Mouse (Mus musculus) erythroblast, embryonic 14.5 days (primary cell): ENCODE data around the gene Arpc2. TPM values are rescaled to one million over a fixed set of nuclear protein-coding genes. Genes with fewer than 3 reads are reported as not detected.

Source experiments
- H3K27me3 ChIP-seq: 2 replicates; pipeline ENCODE4 v1.6.1; 2012; ENCODE audit warnings: inconsistent platforms; ENCODE audit not compliant: control insufficient read depth
- H3K36me3 ChIP-seq: 2 replicates; pipeline ENCODE4 v1.6.1; 2012; ENCODE audit warnings: mild to moderate bottlenecking, inconsistent platforms; ENCODE audit not compliant: control insufficient read depth
- H3K4me1 ChIP-seq: 2 replicates; pipeline ENCODE4 v1.6.1; 2012; ENCODE audit warnings: inconsistent platforms; ENCODE audit not compliant: control insufficient read depth
- H3K4me3 ChIP-seq: replicated peaks from 2 replicates; pipeline ENCODE3; 2012; ENCODE audit warnings: moderate library complexity, mild to moderate bottlenecking, inconsistent platforms
- H3K9me3 ChIP-seq: 2 replicates; pipeline ENCODE4 v1.6.1; 2012; ENCODE audit warnings: low read length, inconsistent platforms, mixed read lengths; ENCODE audit not compliant: control insufficient read depth
- GATA1 ChIP-seq: IDR thresholded peaks from 2 replicates; pipeline ENCODE4 v1.6.1; 2012; ENCODE audit warnings: low read length, inconsistent platforms, mixed read lengths
- TAL1 ChIP-seq: IDR thresholded peaks from 3 replicates; pipeline ENCODE4 v1.6.1; 2012; ENCODE audit warnings: low read length, inconsistent platforms, mixed read lengths
- polyA plus RNA-seq: library from polyadenylated mRNA; stranded (reverse); fragments of >175 nt; gene quantifications from 2 replicates; pipeline ENCODE4 v1.2.3, GENCODE M21; 2012

Gene Arpc2
- polyA plus RNA-seq, 1 experiment = 7.8 TPM

DNA sequence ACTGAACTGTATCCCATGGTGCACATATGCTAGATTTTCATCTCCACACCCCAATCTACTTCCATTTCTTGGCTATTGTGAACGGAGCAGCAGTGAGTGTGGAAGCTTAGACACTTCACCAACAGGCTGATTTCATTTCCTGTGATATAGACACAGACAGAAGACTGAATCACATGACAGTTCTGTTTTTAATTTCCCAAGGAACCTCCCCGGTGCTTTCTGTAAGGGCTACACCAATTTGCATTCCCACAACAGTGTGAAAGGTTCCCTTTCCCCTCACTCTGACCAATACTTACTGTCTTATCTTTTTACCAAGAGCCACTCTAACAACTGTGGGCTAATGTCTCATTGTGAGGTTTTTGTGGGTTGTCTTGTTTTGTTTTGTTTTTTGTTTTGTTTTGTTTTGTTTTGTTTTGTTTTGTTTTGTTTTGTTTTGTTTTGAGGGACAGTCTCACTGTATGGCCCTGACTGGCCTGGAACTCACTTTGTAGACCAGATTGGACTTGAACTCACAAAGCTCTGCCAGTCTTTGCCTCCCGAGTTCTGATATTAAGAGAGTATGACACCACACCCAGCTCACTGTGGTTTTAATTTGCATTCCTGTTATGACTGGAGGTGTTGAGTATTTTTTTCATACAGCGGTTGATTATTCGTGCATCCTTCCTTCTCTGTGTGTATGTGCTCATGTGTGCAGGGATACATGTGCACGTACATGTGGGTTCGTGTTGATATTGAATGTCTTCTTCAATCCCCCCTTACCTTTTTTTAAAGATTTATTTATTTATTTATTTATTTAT lies 34.6 kb upstream of the Arpc2 start:
- no peaks in the 10 kb centered on the region for H3K36me3 ChIP-seq
- no peak overlapping the region for H3K4me3 ChIP-seq
- H3K9me3 ChIP-seq = no peaks in the 10 kb centered on the region
- peaks cover 3% of the 10 kb centered on the region; the same call in 1 of the 2 replicates for H3K27me3 ChIP-seq
- TF ChIP-seq TAL1 = no peak
- TF ChIP-seq GATA1 = no peak
- peaks cover 2% of the 10 kb centered on the region for H3K4me1 ChIP-seq

DNA sequence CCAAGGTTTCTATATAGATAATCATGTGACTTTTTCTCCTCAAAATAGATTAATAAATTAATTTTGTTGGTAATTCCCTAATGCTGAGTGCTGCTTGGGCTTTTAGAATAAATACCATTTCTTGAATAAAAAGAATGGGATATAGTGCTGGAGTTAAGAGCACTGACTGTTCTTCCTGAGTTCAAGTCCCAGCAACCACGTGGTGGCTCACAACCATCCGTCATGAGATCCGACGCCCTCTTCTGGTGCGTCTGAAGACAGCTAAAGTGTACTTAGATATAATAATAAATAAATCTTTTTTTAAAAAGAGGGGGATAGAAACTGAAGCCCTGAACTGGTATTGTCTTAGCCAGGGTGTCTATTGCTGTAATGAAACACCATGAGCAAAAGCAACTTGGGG lies 32.4 kb upstream of the Arpc2 start:
- TF ChIP-seq GATA1 (no peak), TAL1 (no peak)
- Histone ChIP-seq H3K27me3 (no peaks in the 10 kb centered on the region), H3K36me3 (no peaks in the 10 kb centered on the region), H3K4me3 (no peak overlapping the region), H3K4me1 (peaks cover 2% of the 10 kb centered on the region; the same call in 1 of the 2 replicates), H3K9me3 (no peaks in the 10 kb centered on the region)

DNA sequence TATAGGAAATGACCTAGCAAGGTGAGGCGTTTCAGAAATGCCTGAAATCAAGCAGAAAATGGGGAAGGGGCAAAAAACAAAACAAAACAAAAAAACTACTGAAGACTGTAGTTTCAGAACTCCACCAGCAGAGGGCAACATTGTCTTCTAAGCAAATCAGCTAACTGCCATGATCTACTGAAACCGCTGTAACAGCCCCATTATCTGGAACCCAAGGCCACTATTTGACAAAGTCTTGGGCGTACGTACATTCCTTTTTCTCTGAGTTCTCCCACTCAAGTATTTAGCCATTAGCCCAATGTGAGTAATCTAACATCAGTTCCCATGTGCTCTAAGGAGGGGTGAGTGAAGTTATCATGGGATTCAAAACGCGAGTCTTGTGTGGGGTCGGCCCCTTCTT lies 30.0 kb upstream of the Arpc2 start:
- Histone ChIP-seq H3K9me3 (no peaks in the 10 kb centered on the region), H3K27me3 (no peaks in the 10 kb centered on the region), H3K4me1 (peaks cover 2% of the 10 kb centered on the region; the same call in 1 of the 2 replicates), H3K4me3 (no peak overlapping the region), H3K36me3 (no peaks in the 10 kb centered on the region)
- TF ChIP-seq GATA1 (no peak), TAL1 (no peak)

DNA sequence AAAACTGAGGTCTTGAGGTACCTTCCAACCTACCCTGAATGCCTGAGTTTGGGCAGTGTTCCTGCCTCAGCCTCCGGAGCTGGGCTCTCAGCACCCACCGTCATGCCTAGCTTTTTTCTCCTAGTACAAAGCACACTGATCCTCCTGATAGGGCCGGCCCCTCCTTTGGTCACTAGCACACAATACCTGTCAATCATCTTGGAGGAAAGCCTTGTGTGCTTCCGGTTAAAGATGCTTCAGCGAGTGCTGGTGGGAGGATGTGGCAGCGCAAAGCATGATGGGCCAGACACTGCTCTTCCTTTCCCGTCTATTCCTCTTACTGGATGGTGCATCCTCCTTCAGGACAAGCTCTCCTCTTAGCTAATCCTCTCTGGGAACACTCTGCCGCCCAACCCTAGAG lies 29.2 kb upstream of the Arpc2 start:
- no peaks in the 10 kb centered on the region for H3K36me3 ChIP-seq
- H3K4me3 ChIP-seq = no peak overlapping the region
- no peaks in the 10 kb centered on the region for H3K27me3 ChIP-seq
- no peak for TF ChIP-seq GATA1
- no peak for TF ChIP-seq TAL1
- peaks cover 2% of the 10 kb centered on the region; the same call in 1 of the 2 replicates for H3K4me1 ChIP-seq
- H3K9me3 ChIP-seq = no peaks in the 10 kb centered on the region

DNA sequence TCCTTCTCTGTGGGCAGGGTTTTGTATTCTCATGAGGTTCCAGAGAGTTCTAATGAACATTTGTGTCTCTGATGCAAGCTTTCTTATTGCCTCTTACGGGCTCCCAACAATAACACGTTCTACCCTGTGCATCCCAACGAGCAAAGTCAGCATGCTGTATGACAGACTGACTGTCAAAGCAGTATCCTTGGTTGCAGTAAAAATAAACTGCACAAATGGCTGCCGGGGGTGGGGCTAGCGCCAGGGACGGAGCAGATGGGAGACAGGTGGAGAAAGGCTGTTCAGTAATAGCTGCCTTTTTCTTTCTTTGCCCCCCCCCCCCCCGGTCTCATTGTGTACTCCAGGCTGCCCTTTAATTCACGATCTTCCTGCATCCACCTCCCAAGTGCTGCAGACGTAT lies 28.0 kb upstream of the Arpc2 start:
- Histone ChIP-seq H3K36me3 (no peaks in the 10 kb centered on the region), H3K27me3 (no peaks in the 10 kb centered on the region), H3K9me3 (no peaks in the 10 kb centered on the region), H3K4me3 (no peak overlapping the region), H3K4me1 (peaks cover 2% of the 10 kb centered on the region; the same call in 1 of the 2 replicates)
- TF ChIP-seq TAL1 (no peak), GATA1 (no peak)

DNA sequence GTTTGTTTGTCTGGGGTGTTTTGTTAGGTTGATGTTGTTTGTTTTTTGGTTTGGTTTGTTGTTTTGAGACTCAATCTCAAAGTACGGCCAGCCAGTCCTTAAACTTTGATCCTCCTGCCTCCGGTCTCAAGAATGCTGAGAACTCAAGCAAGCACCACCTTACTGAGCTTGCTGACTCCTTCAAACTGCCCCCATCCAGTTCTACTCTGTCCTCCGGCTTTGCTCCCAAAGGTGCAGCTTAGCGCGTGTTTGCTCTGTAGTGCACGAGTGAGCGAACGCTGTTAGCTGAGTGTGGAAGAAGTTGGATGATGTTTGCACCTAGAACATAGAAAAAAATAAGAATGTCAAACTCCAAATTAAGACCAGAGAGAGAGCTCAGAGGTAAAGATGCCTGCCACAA lies 26.9 kb upstream of the Arpc2 start:
- H3K4me1 ChIP-seq = peaks cover 2% of the 10 kb centered on the region; the same call in 1 of the 2 replicates
- H3K4me3 ChIP-seq = no peak overlapping the region
- H3K27me3 ChIP-seq = no peaks in the 10 kb centered on the region
- H3K9me3 ChIP-seq = no peaks in the 10 kb centered on the region
- H3K36me3 ChIP-seq = no peaks in the 10 kb centered on the region
- no peak for TF ChIP-seq TAL1
- no peak for TF ChIP-seq GATA1

DNA sequence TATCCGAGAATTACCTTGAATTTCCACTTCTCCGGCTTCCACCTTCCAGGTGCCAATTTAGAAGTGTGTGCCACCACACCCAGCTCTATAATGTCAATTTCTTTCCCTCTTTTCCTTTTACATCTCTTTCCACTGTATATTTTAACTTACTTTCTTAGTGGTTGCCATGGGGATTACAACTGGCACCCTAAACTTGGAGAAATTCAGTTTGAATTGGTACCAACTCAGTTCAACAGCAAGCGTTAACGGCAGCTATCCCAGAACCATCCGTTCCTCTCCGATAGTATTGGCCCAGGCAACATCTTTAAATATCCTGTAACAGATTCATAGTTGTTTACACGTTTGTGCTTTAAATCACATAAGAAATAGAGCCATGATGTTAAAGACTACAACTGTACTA lies 16.0 kb upstream of the Arpc2 start:
- TF ChIP-seq TAL1 = no peak

DNA sequence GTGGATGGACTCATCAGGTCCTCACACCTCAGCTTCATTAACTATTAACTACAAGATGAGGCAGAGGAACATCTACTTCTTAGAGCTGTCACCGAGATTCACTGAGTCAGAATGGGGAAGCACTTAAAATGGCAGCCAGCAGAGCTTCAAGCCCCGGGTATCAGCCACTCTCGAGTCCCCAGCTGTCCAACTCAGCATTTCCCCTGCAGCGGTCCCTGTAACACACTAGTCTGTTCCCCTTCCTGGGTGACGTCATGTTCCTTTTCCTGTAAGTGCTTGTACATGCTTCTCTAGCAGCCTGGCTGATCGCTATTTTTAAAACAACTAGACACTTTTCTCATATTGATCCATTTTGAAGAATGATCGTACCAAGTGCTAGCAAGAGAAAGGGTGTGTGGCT lies 8.6 kb upstream of the Arpc2 start:
- no peak for TF ChIP-seq TAL1
- TF ChIP-seq GATA1 = no peak
- Histone ChIP-seq H3K36me3 (no peaks in the 10 kb centered on the region), H3K9me3 (no peaks in the 10 kb centered on the region), H3K4me3 (no peak overlapping the region), H3K27me3 (no peaks in the 10 kb centered on the region), H3K4me1 (peaks cover 8% of the 10 kb centered on the region)

More for the DNA sequence above, 16.0 kb upstream of the Arpc2 start:
- Histone ChIP-seq H3K27me3 (no peaks in the 10 kb centered on the region), H3K36me3 (no peaks in the 10 kb centered on the region), H3K4me3 (no peak overlapping the region), H3K4me1 (no peaks in the 10 kb centered on the region), H3K9me3 (no peaks in the 10 kb centered on the region)

DNA sequence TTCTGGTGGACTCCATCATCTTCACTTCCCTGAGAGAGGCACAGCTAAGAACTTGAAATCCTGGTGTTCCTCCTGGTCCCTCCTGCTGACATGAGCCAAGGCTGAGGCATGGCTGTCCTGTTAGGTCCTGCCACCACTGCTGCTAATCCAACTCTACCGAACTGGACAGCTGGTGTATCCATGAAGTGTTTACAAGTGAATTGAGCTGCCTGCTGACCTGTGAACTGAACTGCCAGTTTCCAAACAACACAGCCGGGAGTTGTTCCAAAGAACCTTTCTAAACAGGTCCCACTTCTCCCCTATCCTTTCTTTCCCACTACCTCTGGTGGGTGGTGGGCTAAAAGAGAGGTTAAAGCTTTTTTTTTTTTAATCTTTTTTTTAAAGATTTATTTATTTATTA lies 5.9 kb upstream of the Arpc2 start:
- TF ChIP-seq GATA1 = no peak
- TF ChIP-seq TAL1 = no peak
- H3K9me3 ChIP-seq = no peaks in the 10 kb centered on the region
- no peaks in the 10 kb centered on the region for H3K36me3 ChIP-seq
- H3K4me1 ChIP-seq = peaks cover 9% of the 10 kb centered on the region
- no peak overlapping the region for H3K4me3 ChIP-seq
- no peaks in the 10 kb centered on the region for H3K27me3 ChIP-seq
